Mouse (Mus musculus) ES-Bruce4 (cell line): ENCODE data around the gene Rd3. TPM values are rescaled to one million over a fixed set of nuclear protein-coding genes. Genes with fewer than 3 reads are reported as not detected.

Experiments used
- H3K27ac ChIP-seq: 2 replicates; pipeline ENCODE4 v1.5.1; 2012; ENCODE audit warnings: low read length, inconsistent platforms; ENCODE audit not compliant: insufficient read depth
- H3K27me3 ChIP-seq: 2 replicates; pipeline ENCODE4 v1.6.1; 2012; ENCODE audit warnings: mild to moderate bottlenecking, low read length, inconsistent platforms; ENCODE audit not compliant: control insufficient read depth, poor library complexity, insufficient read depth, severe bottlenecking
- H3K36me3 ChIP-seq: 2 replicates; pipeline ENCODE4 v1.6.1; 2012; ENCODE audit warnings: inconsistent platforms, mild to moderate bottlenecking, low read length, moderate library complexity; ENCODE audit not compliant: control insufficient read depth, poor library complexity, insufficient read depth, severe bottlenecking
- H3K4me1 ChIP-seq: one replicate; pipeline ENCODE4 v1.8.1; 2011; ENCODE audit warnings: low read length; ENCODE audit not compliant: control insufficient read depth, insufficient read depth
- H3K4me3 ChIP-seq: 2 replicates; pipeline ENCODE4 v1.5.1; 2011; ENCODE audit warnings: low read depth, mild to moderate bottlenecking, low read length
- H3K9ac ChIP-seq: 2 replicates; pipeline ENCODE4 v1.6.1; 2012; ENCODE audit warnings: low read depth, mild to moderate bottlenecking, inconsistent platforms; ENCODE audit not compliant: poor library complexity, severe bottlenecking
- H3K9me3 ChIP-seq: replicated peaks from 2 replicates; pipeline ENCODE4 v1.6.1; 2012; ENCODE audit warnings: mild to moderate bottlenecking, low read length, inconsistent platforms; ENCODE audit not compliant: control insufficient read depth, poor library complexity, insufficient read depth, severe bottlenecking
- CTCF ChIP-seq: IDR thresholded peaks from one replicate; pipeline ENCODE4 v1.8.1; 2011; ENCODE audit warnings: low read depth, low read length
- EP300 ChIP-seq: IDR thresholded peaks from 2 replicates; pipeline ENCODE4 v1.6.1; 2011; ENCODE audit warnings: low read depth, low read length; ENCODE audit not compliant: insufficient read depth
- POLR2A ChIP-seq: IDR thresholded peaks from one replicate; pipeline ENCODE4 v1.8.1; 2011; ENCODE audit warnings: low read length; ENCODE audit not compliant: insufficient read depth
- polyA plus RNA-seq: library from polyadenylated mRNA; stranded (reverse); fragments of >200 nt; gene quantifications from 2 replicates; pipeline ENCODE4 v1.2.4, GENCODE M21; 2011; ENCODE audit warnings: low read depth; ENCODE audit not compliant: missing spikeins, insufficient read depth, insufficient read length

The Rd3 gene
- polyA plus RNA-seq, 1 experiment, result not detected

DNA sequence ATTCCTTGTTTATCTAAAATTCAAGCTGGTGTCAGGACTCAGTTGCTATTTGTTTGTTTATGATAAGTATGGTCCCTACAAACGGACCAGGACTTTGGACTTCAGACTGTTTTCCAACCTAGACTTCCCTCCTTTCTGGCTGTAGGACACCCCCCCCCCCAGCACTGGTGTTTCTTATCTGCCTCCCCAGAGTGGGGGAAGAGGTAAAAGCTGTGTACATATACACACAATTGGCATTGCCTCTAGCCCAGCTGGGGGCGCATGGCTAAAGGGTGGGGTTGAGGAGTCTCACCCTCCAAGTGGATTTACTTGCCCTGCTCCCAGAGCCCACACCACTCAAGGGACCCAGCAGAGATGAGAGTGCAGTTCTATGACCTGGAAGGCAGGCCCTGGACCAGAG is 30.3 kb upstream of the Rd3 start:
- Histone ChIP-seq H3K9me3 (no peaks in the 10 kb centered on the region), H3K27me3 (no peaks in the 10 kb centered on the region), H3K36me3 (no peaks in the 10 kb centered on the region), H3K9ac (no peak overlapping the region), H3K4me3 (no peak overlapping the region), H3K27ac (0 out of 2 replicates have a peak overlapping the region, but pooled peaks have one; percentile 29), H3K4me1 (peaks cover 5% of the 10 kb centered on the region)
- TF ChIP-seq CTCF, result no peak
- TF ChIP-seq POLR2A, result no peak
- no peak for TF ChIP-seq EP300

DNA sequence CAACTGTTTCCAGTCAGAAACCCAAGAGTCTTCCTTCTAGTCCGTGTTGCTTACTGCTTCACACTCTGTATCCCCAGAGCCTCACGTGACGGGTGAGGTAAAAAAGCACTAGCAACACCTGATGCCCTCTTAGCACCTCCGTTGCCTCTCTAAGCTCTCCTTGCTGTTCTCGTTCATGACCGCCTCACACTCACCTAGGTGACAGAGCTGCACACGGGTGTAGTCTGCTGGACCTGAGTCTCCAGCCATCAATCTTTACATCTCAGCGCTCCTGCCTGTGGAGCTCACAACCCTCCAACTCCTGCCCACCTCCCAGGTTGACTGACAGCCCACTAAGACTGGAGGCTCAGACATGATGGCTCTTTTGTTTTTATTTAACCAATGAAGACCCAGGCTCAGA is 29.4 kb upstream of the Rd3 start:
- Histone ChIP-seq H3K4me1 (peaks cover 5% of the 10 kb centered on the region), H3K4me3 (no peak overlapping the region), H3K9me3 (no peaks in the 10 kb centered on the region), H3K9ac (no peak overlapping the region), H3K27me3 (no peaks in the 10 kb centered on the region), H3K36me3 (no peaks in the 10 kb centered on the region), H3K27ac (no peak overlapping the region)
- TF ChIP-seq CTCF (no peak), POLR2A (no peak), EP300 (no peak)

GRCm38 (mm10) chr1:191948600-191948999 is 28.6 kb upstream of the Rd3 start:
- Histone ChIP-seq H3K4me1 (peaks cover 5% of the 10 kb centered on the region), H3K27me3 (no peaks in the 10 kb centered on the region)

DNA sequence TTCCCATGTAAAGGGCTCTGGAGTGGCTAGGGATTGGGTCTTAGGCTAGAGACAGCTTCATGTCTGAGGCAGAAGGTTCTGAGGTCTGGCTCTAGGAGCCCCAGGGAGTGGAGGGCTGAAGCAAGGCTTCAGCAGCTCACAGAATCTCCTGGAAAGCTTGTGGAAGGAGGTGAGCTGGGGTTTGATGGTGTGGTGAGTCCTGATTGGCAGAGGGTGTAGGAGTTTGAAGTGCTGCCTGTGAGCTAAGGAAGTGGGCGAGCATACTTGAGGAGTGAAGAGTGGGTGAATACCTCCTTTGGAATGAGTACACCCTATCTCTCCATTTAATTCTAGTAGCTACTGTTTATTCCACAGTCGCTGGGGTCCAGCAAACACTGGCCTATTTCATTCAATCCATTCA is 26.6 kb upstream of the Rd3 start:
- Histone ChIP-seq H3K36me3 (no peaks in the 10 kb centered on the region), H3K9me3 (no peaks in the 10 kb centered on the region)

More at GRCm38 (mm10) chr1:191948600-191948999, 28.6 kb upstream of the Rd3 start:
- Histone ChIP-seq H3K4me3 (no peak overlapping the region), H3K9ac (no peak overlapping the region), H3K27ac (no peak overlapping the region), H3K9me3 (no peaks in the 10 kb centered on the region), H3K36me3 (no peaks in the 10 kb centered on the region)
- no peak for TF ChIP-seq POLR2A
- no peak for TF ChIP-seq CTCF
- TF ChIP-seq EP300, result no peak

GRCm38 (mm10) chr1:191952733-191953335 is 24.3 kb upstream of the Rd3 start:
- H3K27me3 ChIP-seq, result no peaks in the 10 kb centered on the region
- H3K36me3 ChIP-seq, result no peaks in the 10 kb centered on the region
- no peaks in the 10 kb centered on the region for H3K9me3 ChIP-seq
- no peak overlapping the region for H3K9ac ChIP-seq
- H3K4me1 ChIP-seq, result no peaks in the 10 kb centered on the region
- no peak overlapping the region for H3K27ac ChIP-seq
- no peak overlapping the region for H3K4me3 ChIP-seq
- TF ChIP-seq CTCF (no peak), POLR2A (no peak), EP300 (no peak)

More for the DNA sequence above, 26.6 kb upstream of the Rd3 start:
- TF ChIP-seq POLR2A, result no peak
- TF ChIP-seq EP300, result no peak
- no peak for TF ChIP-seq CTCF
- no peak overlapping the region for H3K4me3 ChIP-seq
- peaks cover 3% of the 10 kb centered on the region for H3K4me1 ChIP-seq
- H3K9ac ChIP-seq, result no peak overlapping the region
- no peak overlapping the region for H3K27ac ChIP-seq
- H3K27me3 ChIP-seq, result no peaks in the 10 kb centered on the region

GRCm38 (mm10) chr1:191955101-191955500 is 22.1 kb upstream of the Rd3 start:
- Histone ChIP-seq H3K36me3 (no peaks in the 10 kb centered on the region), H3K9me3 (no peaks in the 10 kb centered on the region), H3K27me3 (no peaks in the 10 kb centered on the region), H3K4me3 (no peak overlapping the region), H3K9ac (no peak overlapping the region), H3K27ac (no peak overlapping the region), H3K4me1 (no peaks in the 10 kb centered on the region)
- TF ChIP-seq CTCF (no peak), EP300 (no peak), POLR2A (no peak)
